Mouse (Mus musculus): ENCODE data around the gene Hsf5. TPM values are rescaled to one million over a fixed set of nuclear protein-coding genes. Genes with fewer than 3 reads are reported as not detected.
A peak's percentile ranks its signal among the peaks of the same experiment; 100 is the strongest.

Gene Hsf5
- polyA plus RNA-seq, 1 experiment, result 1.6 TPM

GRCm38 (mm10) chr11:87592713-87593598 is 24.0 kb upstream of the Hsf5 start:
- Histone ChIP-seq H3K4me3 (ENCODE audit: low read depth, low read length) (peak overlapping the region; percentile 81), H3K9me3 (replicated peaks; ENCODE audit: control insufficient read depth, insufficient read depth, low read length, poor library complexity, severe bottlenecking) (no peaks in the 10 kb centered on the region), H3K36me3 (ENCODE audit: control insufficient read depth, insufficient read depth, low read length, poor library complexity, severe bottlenecking) (peaks cover 7% of the 10 kb centered on the region; the same call in 1 of the 2 replicates), H3K27me3 (ENCODE audit: control insufficient read depth, insufficient read depth, low read length, poor library complexity, severe bottlenecking) (no peaks in the 10 kb centered on the region), H3K4me1 (ENCODE audit: control insufficient read depth, insufficient read depth, low read length) (no peaks in the 10 kb centered on the region), H3K27ac (ENCODE audit: insufficient read depth, low read length) (peak overlapping the region; percentile 34; the same call in 1 of the 2 replicates), H3K9ac (ENCODE audit: low read depth, poor library complexity, severe bottlenecking) (peak overlapping the region; percentile 70)
- TF ChIP-seq CTCF (IDR thresholded peaks at IDR 0.05; ENCODE audit: low read depth, low read length) (no peak), POLR2A (IDR thresholded peaks at IDR 0.05; ENCODE audit: insufficient read depth, low read length) (no peak), EP300 (IDR thresholded peaks at IDR 0.05; ENCODE audit: insufficient read depth, low read depth, low read length) (no peak)

- H3K36me3 ChIP-seq (ENCODE audit: control insufficient read depth, insufficient read depth, low read length, poor library complexity, severe bottlenecking), result peaks cover 18% of the 10 kb centered on the region
Measured at GRCm38 (mm10) chr11:87595327-87595841, 21.6 kb upstream of the Hsf5 start.

GRCm38 (mm10) chr11:87595976-87596375 is 21.0 kb upstream of the Hsf5 start:
- Histone ChIP-seq H3K9me3 (replicated peaks; ENCODE audit: control insufficient read depth, insufficient read depth, low read length, poor library complexity, severe bottlenecking) (no peaks in the 10 kb centered on the region), H3K4me3 (ENCODE audit: low read depth, low read length) (peak overlapping the region; percentile 74), H3K4me1 (ENCODE audit: control insufficient read depth, insufficient read depth, low read length) (no peaks in the 10 kb centered on the region), H3K9ac (ENCODE audit: low read depth, poor library complexity, severe bottlenecking) (peak overlapping the region; percentile 64), H3K27ac (ENCODE audit: insufficient read depth, low read length) (no peak overlapping the region), H3K36me3 (ENCODE audit: control insufficient read depth, insufficient read depth, low read length, poor library complexity, severe bottlenecking) (peaks cover 20% of the 10 kb centered on the region), H3K27me3 (ENCODE audit: control insufficient read depth, insufficient read depth, low read length, poor library complexity, severe bottlenecking) (no peaks in the 10 kb centered on the region)
- TF ChIP-seq POLR2A (IDR thresholded peaks at IDR 0.05; ENCODE audit: insufficient read depth, low read length) (no peak), EP300 (IDR thresholded peaks at IDR 0.05; ENCODE audit: insufficient read depth, low read depth, low read length) (no peak)

More at GRCm38 (mm10) chr11:87595327-87595841, 21.6 kb upstream of the Hsf5 start:
- no peaks in the 10 kb centered on the region for H3K27me3 ChIP-seq (ENCODE audit: control insufficient read depth, insufficient read depth, low read length, poor library complexity, severe bottlenecking)
- peak overlapping the region; percentile 74 for H3K4me3 ChIP-seq (ENCODE audit: low read depth, low read length)
- no peak for TF ChIP-seq EP300 (IDR thresholded peaks at IDR 0.05; ENCODE audit: insufficient read depth, low read depth, low read length)
- TF ChIP-seq CTCF (IDR thresholded peaks at IDR 0.05; ENCODE audit: low read depth, low read length), result no peak
- TF ChIP-seq POLR2A (IDR thresholded peaks at IDR 0.05; ENCODE audit: insufficient read depth, low read length), result no peak
- peak overlapping the region; percentile 64 for H3K9ac ChIP-seq (ENCODE audit: low read depth, poor library complexity, severe bottlenecking)
- H3K27ac ChIP-seq (ENCODE audit: insufficient read depth, low read length), result no peak overlapping the region
- H3K9me3 ChIP-seq (replicated peaks; ENCODE audit: control insufficient read depth, insufficient read depth, low read length, poor library complexity, severe bottlenecking), result no peaks in the 10 kb centered on the region
- no peaks in the 10 kb centered on the region for H3K4me1 ChIP-seq (ENCODE audit: control insufficient read depth, insufficient read depth, low read length)

- TF ChIP-seq EP300 (IDR thresholded peaks at IDR 0.05; ENCODE audit: insufficient read depth, low read depth, low read length), result no peak
- TF ChIP-seq CTCF (IDR thresholded peaks at IDR 0.05; ENCODE audit: low read depth, low read length), result no peak
- TF ChIP-seq POLR2A (IDR thresholded peaks at IDR 0.05; ENCODE audit: insufficient read depth, low read length), result no peak
- no peak overlapping the region for H3K4me3 ChIP-seq (ENCODE audit: low read depth, low read length)
- H3K4me1 ChIP-seq (ENCODE audit: control insufficient read depth, insufficient read depth, low read length), result no peaks in the 10 kb centered on the region
- peaks cover 24% of the 10 kb centered on the region for H3K36me3 ChIP-seq (ENCODE audit: control insufficient read depth, insufficient read depth, low read length, poor library complexity, severe bottlenecking)
- no peaks in the 10 kb centered on the region for H3K27me3 ChIP-seq (ENCODE audit: control insufficient read depth, insufficient read depth, low read length, poor library complexity, severe bottlenecking)
- H3K27ac ChIP-seq (ENCODE audit: insufficient read depth, low read length), result no peak overlapping the region
- 0 out of 2 replicates have a peak overlapping the region, but pooled peaks have one; percentile 64 for H3K9ac ChIP-seq (ENCODE audit: low read depth, poor library complexity, severe bottlenecking)
- no peaks in the 10 kb centered on the region for H3K9me3 ChIP-seq (replicated peaks; ENCODE audit: control insufficient read depth, insufficient read depth, low read length, poor library complexity, severe bottlenecking)
Measured at GRCm38 (mm10) chr11:87596492-87596891, 20.5 kb upstream of the Hsf5 start.

GRCm38 (mm10) chr11:87597061-87597460 is 19.9 kb upstream of the Hsf5 start:
- Histone ChIP-seq H3K9ac (ENCODE audit: low read depth, poor library complexity, severe bottlenecking) (no peak overlapping the region), H3K4me3 (ENCODE audit: low read depth, low read length) (no peak overlapping the region), H3K9me3 (replicated peaks; ENCODE audit: control insufficient read depth, insufficient read depth, low read length, poor library complexity, severe bottlenecking) (no peaks in the 10 kb centered on the region), H3K36me3 (ENCODE audit: control insufficient read depth, insufficient read depth, low read length, poor library complexity, severe bottlenecking) (peaks cover 27% of the 10 kb centered on the region), H3K27ac (ENCODE audit: insufficient read depth, low read length) (no peak overlapping the region), H3K4me1 (ENCODE audit: control insufficient read depth, insufficient read depth, low read length) (no peaks in the 10 kb centered on the region), H3K27me3 (ENCODE audit: control insufficient read depth, insufficient read depth, low read length, poor library complexity, severe bottlenecking) (no peaks in the 10 kb centered on the region)
- TF ChIP-seq POLR2A (IDR thresholded peaks at IDR 0.05; ENCODE audit: insufficient read depth, low read length) (no peak), CTCF (IDR thresholded peaks at IDR 0.05; ENCODE audit: low read depth, low read length) (no peak), EP300 (IDR thresholded peaks at IDR 0.05; ENCODE audit: insufficient read depth, low read depth, low read length) (no peak)
